Mouse (Mus musculus): ENCODE data around the gene Tns3.

DNA sequence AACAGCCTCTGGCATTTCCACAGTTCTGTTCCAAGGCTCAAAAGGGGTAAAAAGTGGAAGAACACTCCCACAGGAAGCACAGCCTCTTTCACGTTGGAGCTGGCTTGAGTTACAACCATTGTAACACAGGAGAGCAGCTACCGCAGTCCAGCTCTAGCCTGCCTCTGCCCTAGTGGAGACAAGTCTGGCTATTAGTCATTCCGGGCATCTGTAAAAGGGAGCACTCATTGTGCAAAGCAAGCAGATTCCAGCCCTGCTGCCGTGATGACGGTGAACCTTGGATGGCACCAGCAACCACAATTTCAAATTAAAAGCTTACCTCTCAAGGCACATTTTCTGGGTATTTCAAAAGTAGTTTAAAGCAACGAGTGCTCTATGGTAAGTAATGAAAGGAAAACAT is 120.0 kb downstream of the Tns3 start:
- TF ChIP-seq POLR2A (IDR thresholded peaks at IDR 0.05; ENCODE audit: extremely low read depth, insufficient read depth, low read length) (no peak), CTCF (IDR thresholded peaks at IDR 0.05; ENCODE audit: extremely low read depth, insufficient read depth, low read length) (no peak)
